Mouse (Mus musculus) myocyte (in vitro differentiated cells): Measurements from ENCODE around the gene Tigd2. TPM values are rescaled to one million over a fixed set of nuclear protein-coding genes. Genes with fewer than 3 reads are reported as not detected.

ENCODE experiments used
- H3K27me3 ChIP-seq: one replicate; pipeline ENCODE4 v1.6.1; 2011; ENCODE audit not compliant: control insufficient read depth, insufficient read depth, insufficient read length
- H3K36me3 ChIP-seq: one replicate; pipeline ENCODE4 v1.6.1; 2011; ENCODE audit not compliant: control insufficient read depth, insufficient read depth
- H3K4me2 ChIP-seq: one replicate; pipeline ENCODE4 v1.6.1; 2011; ENCODE audit warnings: low read depth, control low read depth
- H3K4me3 ChIP-seq: one replicate; pipeline ENCODE4 v1.5.1; 2011; ENCODE audit warnings: mild to moderate bottlenecking, control low read depth, moderate library complexity
- H3K79me2 ChIP-seq: one replicate; pipeline ENCODE4 v1.6.1; 2011; ENCODE audit not compliant: control insufficient read depth, insufficient read depth
- H3ac ChIP-seq: one replicate; pipeline ENCODE4 v1.6.1; 2011; ENCODE audit not compliant: control insufficient read depth, insufficient read length
- CEBPB ChIP-seq: IDR thresholded peaks from 2 replicates; pipeline ENCODE4 v1.6.1; 2011; ENCODE audit warnings: mild to moderate bottlenecking, moderate library complexity; ENCODE audit not compliant: poor library complexity, insufficient read depth, severe bottlenecking
- E2F4 ChIP-seq: IDR thresholded peaks from one replicate; pipeline ENCODE4 v1.6.1; 2011; ENCODE audit warnings: mild to moderate bottlenecking, control low read depth, moderate library complexity; ENCODE audit not compliant: insufficient read depth
- MAX ChIP-seq: IDR thresholded peaks from one replicate; pipeline ENCODE4 v1.6.1; 2011; ENCODE audit warnings: low read depth, mild to moderate bottlenecking, control low read depth
- MYOD1 ChIP-seq, 3 experiments: IDR thresholded peaks; one replicate each; pipeline ENCODE4 v1.6.1; 2011; ENCODE audit warnings: control low read depth in 2 of 3, low read depth in 2 of 3, mild to moderate bottlenecking in 2 of 3, moderate library complexity in 1 of 3; ENCODE audit not compliant: insufficient read length in 2 of 3, control insufficient read depth in 1 of 3
- MYOG ChIP-seq, 3 experiments: IDR thresholded peaks; one replicate each; pipeline ENCODE4 v1.6.1; 2011; ENCODE audit warnings: control low read depth in 2 of 3, low read depth in 2 of 3, mild to moderate bottlenecking in 2 of 3; ENCODE audit not compliant: insufficient read length in 2 of 3, control insufficient read depth in 1 of 3, insufficient read depth in 1 of 3
- POLR2A ChIP-seq: IDR thresholded peaks from one replicate; pipeline ENCODE4 v1.6.1; 2011; ENCODE audit warnings: low read depth, mild to moderate bottlenecking, control low read depth, moderate library complexity; ENCODE audit not compliant: insufficient read length
- POLR2AphosphoS2 ChIP-seq: IDR thresholded peaks from one replicate; pipeline ENCODE4 v1.6.1; 2011; ENCODE audit warnings: low read depth, control low read depth; ENCODE audit not compliant: insufficient read length
- REST ChIP-seq: IDR thresholded peaks from one replicate; pipeline ENCODE4 v1.6.1; 2011; ENCODE audit warnings: mild to moderate bottlenecking, control low read depth, moderate library complexity; ENCODE audit not compliant: insufficient read depth, insufficient read length
- SRF ChIP-seq: IDR thresholded peaks from one replicate; pipeline ENCODE4 v1.6.1; 2011; ENCODE audit warnings: low read depth; ENCODE audit not compliant: control insufficient read depth, insufficient read length
- TCF12 ChIP-seq: IDR thresholded peaks from one replicate; pipeline ENCODE4 v1.6.1; 2011; ENCODE audit warnings: mild to moderate bottlenecking, control low read depth; ENCODE audit not compliant: poor library complexity, insufficient read depth, severe bottlenecking
- TCF3 ChIP-seq: IDR thresholded peaks from one replicate; pipeline ENCODE4 v1.6.1; 2011; ENCODE audit warnings: low read depth, control low read depth; ENCODE audit not compliant: insufficient read length
- USF1 ChIP-seq: IDR thresholded peaks from one replicate; pipeline ENCODE4 v1.6.1; 2011; ENCODE audit warnings: low read depth, mild to moderate bottlenecking, control low read depth, moderate library complexity
- polyA plus RNA-seq: library from polyadenylated mRNA; unstranded; fragments of >200 nt; fragmentation: generic; extraction: Trizol; gene quantifications from one replicate; pipeline ENCODE4 v1.2.1, GENCODE M21; 2012; ENCODE audit warnings: missing spikeins

Gene Tigd2
- polyA plus RNA-seq, 1 experiment = 5.1 TPM

DNA sequence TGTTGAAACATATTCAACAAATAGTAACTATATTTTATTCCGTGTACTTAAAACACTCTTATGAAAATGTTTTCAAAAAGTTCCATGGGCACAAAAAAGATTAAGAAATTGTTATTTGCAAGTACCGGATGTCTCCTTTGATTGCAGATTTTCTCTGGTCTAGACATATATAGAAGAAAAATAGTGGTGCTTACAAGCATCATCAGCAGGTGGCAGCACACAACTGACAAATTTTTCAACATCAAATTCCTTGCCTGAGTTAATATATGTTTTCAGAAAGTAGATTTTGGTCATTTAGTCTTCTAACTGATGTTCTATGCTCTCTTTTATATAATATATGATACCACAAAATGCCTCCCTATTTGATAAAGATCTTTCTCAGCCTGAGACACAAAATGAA lies 41.0 kb downstream of the Tigd2 start:
- no peak overlapping the region for H3ac ChIP-seq
- no peaks in the 10 kb centered on the region for H3K79me2 ChIP-seq
- TF ChIP-seq SRF = no peak
- no peak for TF ChIP-seq REST
- TF ChIP-seq USF1 = no peak
- no peaks in the 10 kb centered on the region for H3K27me3 ChIP-seq
- no peaks in the 10 kb centered on the region for H3K36me3 ChIP-seq
- H3K4me2 ChIP-seq = no peak overlapping the region
- no peak overlapping the region for H3K4me3 ChIP-seq

DNA sequence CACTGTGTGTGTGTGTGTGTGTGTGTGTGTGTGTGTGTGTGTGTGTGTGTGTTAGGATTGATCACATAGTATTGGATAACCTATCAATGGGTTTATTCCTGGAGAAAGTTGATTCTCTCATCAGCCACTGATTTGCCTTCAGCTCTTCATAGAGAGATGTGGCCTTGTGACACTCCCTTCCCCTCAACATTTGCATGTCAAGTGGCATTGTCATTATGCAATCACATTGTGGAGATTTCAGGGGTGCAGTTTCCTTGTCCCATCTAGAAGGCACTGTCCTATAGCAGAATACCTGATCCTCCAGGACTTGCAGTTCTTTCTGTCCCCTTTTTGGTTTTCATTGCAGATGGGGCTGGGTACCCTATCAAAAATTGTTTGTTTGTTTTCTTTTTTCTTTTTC lies 41.9 kb downstream of the Tigd2 start:
- TF ChIP-seq SRF = no peak
- no peak for TF ChIP-seq CEBPB
- no peak for TF ChIP-seq MYOD1 (IDR thresholded peaks at IDR 0.05; ENCODE audit: control insufficient read depth in 1 of 3, insufficient read length in 2 of 3, low read depth in 2 of 3)
- no peak for TF ChIP-seq POLR2A
- no peak for TF ChIP-seq REST
- no peak for TF ChIP-seq MYOG (IDR thresholded peaks at IDR 0.05; ENCODE audit: control insufficient read depth in 1 of 3, insufficient read depth in 1 of 3, insufficient read length in 2 of 3, low read depth in 2 of 3)
- no peak for TF ChIP-seq E2F4
- TF ChIP-seq POLR2AphosphoS2 = no peak
- no peak for TF ChIP-seq TCF3
- no peak for TF ChIP-seq MAX
- TF ChIP-seq USF1 = no peak
- no peak for TF ChIP-seq TCF12
- Histone ChIP-seq H3K27me3 (no peaks in the 10 kb centered on the region), H3K79me2 (no peaks in the 10 kb centered on the region), H3ac (no peak overlapping the region), H3K4me2 (no peak overlapping the region), H3K4me3 (no peak overlapping the region), H3K36me3 (no peaks in the 10 kb centered on the region)

DNA sequence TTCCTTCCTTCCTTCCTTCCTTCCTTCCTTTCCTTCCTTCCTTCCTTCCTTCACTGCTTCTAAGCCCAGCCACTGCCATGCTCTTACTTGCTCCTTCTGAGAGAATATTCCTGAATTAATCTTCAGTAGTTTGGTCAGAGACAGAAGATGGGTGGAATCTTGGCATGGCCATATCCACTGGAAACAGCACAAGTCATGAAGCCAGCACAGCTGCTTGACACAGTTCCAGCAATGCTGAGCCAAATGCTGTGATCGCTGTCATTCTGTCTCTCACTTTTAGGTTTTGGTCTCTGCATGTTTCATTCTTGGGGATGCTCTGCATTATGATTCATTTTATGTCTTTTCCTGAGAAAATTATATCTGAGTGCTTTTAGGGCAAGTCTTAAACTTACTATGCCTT lies 47.2 kb downstream of the Tigd2 start:
- peak overlapping the region; percentile 43 for H3K4me2 ChIP-seq
- no peak for TF ChIP-seq USF1
- TF ChIP-seq MYOD1 (IDR thresholded peaks at IDR 0.05; ENCODE audit: control insufficient read depth in 1 of 3, insufficient read length in 2 of 3, low read depth in 2 of 3) = peak in 2 of 3 experiments; percentile 85 to 89
- TF ChIP-seq TCF12 = peak; percentile 22
- no peak for TF ChIP-seq SRF
- no peak for TF ChIP-seq CEBPB
- no peak for TF ChIP-seq POLR2AphosphoS2
- TF ChIP-seq REST = no peak
- TF ChIP-seq POLR2A = no peak
- no peak for TF ChIP-seq E2F4
- no peak for TF ChIP-seq MAX
- TF ChIP-seq TCF3 = no peak
- peak; percentile 19 to 49 (median 21) for TF ChIP-seq MYOG (IDR thresholded peaks at IDR 0.05; ENCODE audit: control insufficient read depth in 1 of 3, insufficient read depth in 1 of 3, insufficient read length in 2 of 3, low read depth in 2 of 3)
- no peaks in the 10 kb centered on the region for H3K36me3 ChIP-seq
- no peak overlapping the region for H3ac ChIP-seq
- H3K4me3 ChIP-seq = no peak overlapping the region
- no peaks in the 10 kb centered on the region for H3K27me3 ChIP-seq
- no peaks in the 10 kb centered on the region for H3K79me2 ChIP-seq

Other genes starting within 250 kb of the Tigd2 start
- 0.43 TPM for gene Fam13a, start 184.3 kb upstream of the Tigd2 start, polyA plus RNA-seq
- gene Gprin3, start 217.4 kb downstream of the Tigd2 start, polyA plus RNA-seq = 0.13 TPM